Mouse (Mus musculus) lung, adult 2 months (tissue): ENCODE data around the gene Smarca1.

ENCODE experiments used
- CTCF ChIP-seq: fragments of 200-500 bp; IDR thresholded peaks from 2 replicates; pipeline ENCODE4 v1.5.1; 2011; ENCODE audit warnings: mild to moderate bottlenecking, low read length, control low read depth; ENCODE audit not compliant: insufficient read depth
- POLR2A ChIP-seq: fragments of 200-500 bp; IDR thresholded peaks from 2 replicates; pipeline ENCODE4 v1.6.1; 2011; ENCODE audit warnings: low read depth, mild to moderate bottlenecking, control low read depth, low read length, borderline replicate concordance; ENCODE audit errors: extremely low read depth

GRCm38 (mm10) chrX:47835098-47835834 lies 57.5 kb downstream of the Smarca1 start:
- TF ChIP-seq CTCF, result no peak
- no peak for TF ChIP-seq POLR2A
